Mouse (Mus musculus): ENCODE results near the gene Sf1. TPM values are rescaled to one million over a fixed set of nuclear protein-coding genes. Genes with fewer than 3 reads are reported as not detected.
A peak's percentile ranks its signal among the peaks of the same experiment; 100 is the strongest.

The Sf1 gene
- polyA plus RNA-seq, 1 experiment from 2014 or later, result 183 TPM

DNA sequence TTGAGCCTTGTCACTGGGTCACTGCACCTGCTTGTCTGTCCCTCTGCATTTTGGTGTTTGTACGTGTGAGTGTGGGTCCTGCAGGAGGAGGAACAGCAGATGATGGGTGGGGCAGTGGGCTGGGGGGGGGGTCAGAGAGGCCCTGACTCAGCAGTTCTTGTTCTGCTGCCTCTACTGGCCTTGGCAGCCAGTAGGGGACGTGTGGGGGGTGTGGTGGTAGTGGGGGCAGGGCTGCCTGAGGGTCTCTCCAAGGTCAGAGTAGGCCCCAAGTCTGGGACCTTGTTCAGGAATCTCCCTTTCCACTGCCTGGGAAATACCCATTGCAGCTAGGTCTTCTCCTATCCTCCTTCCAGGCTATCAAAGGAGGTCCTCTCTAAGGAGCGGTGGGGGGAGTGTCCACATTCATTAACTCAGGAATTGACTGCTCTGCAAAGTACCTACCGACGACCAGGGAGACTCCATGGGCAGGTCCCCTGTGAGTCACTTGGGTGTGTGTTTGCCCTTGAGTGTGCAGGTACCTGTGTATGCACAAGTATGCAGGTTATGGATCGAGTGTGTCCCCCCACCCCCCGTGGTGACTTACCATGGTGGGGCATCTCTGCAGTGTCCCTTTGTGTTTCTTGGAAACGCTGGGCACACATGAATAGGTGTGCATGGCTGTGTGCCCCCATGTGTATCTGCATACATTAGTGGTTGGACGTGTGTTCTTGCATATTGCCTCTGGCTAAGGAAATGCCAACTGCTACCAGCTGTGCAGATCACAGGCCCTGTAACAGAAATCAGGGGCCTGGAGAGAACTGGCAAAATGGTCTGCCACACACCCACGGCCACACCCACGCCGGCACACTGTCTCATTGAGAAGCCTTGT is 53.6 kb downstream of the Sf1 start:
- ATAC-seq (ENCODE audit: low FRiP score, low TSS enrichment), result no peak
- Histone ChIP-seq H3K36me3 (ENCODE audit: control insufficient read depth, insufficient read depth, low read length) (no peaks in the 10 kb centered on the region), H3K4me1 (ENCODE audit: control insufficient read depth, insufficient read depth, low read length) (0 out of 2 replicates have a peak, but pooled peaks cover 17% of the 10 kb centered on the region), H3K4me2 (replicated peaks; ENCODE audit: low read depth, low read length) (no peak overlapping the region), H3K27ac (ENCODE audit: low read depth, low read length) (no peak overlapping the region), H3K27me3 (ENCODE audit: control insufficient read depth, insufficient read depth, low read length) (peaks cover 38% of the 10 kb centered on the region), H3K4me3 (ENCODE audit: low read length) (no peak overlapping the region), H3K9ac (ENCODE audit: low read depth, low read length) (no peak overlapping the region), H3K9me3 (ENCODE audit: control insufficient read depth, low read length) (no peaks in the 10 kb centered on the region)
- WGBS, result 60% methylated on average over 12 of the region's 12 CpGs

DNA sequence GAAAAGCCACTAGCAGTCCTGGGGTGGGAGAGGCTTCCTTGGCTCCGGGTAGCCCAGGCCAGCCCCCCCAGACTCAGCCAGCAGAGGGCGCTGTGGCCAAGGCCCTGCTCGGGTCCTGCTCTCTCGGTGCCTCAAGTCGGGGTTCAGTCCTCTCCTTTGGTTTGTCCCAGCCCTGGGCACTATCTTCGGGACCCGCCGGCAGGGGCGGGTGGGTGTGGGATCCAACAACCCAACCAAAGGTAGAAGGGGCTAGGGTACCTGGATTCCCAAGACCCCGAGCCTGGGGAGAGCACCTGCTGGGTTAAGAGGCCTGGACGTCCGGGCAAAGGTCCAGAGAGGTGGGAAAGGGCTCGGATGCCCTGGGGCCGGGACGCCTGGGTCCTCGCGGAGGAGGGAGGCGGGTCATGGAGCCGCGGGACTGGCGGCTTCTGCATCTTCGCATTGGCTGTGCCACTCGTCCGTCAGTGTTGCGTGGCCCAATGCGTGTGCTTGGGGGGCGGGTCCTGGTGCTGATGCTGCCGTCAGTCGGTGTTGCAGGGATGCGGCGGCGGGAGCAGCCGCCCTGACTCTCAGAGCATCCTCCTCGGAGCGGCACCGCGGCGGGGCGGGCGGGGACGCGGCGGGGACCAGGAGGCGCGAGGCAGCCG is 54.9 kb downstream of the Sf1 start, which contains the start of gene Nrxn2:
Gene Nrxn2 (plus strand): TSS at position 499 of the 647 bp plus-strand sequence.
- Histone ChIP-seq H3K27ac (ENCODE audit: low read depth, low read length) (no peak within 1 kb of the TSS), H3K4me2 (replicated peaks; ENCODE audit: low read depth, low read length) (peak within 1 kb of the TSS; percentile 97), H3K9ac (ENCODE audit: low read depth, low read length) (peak within 1 kb of the TSS; percentile 52), H3K9me3 (ENCODE audit: control insufficient read depth, low read length) (no peaks in the 10 kb centered on the region), H3K4me3 (ENCODE audit: low read length) (peak within 1 kb of the TSS; percentile 48), H3K27me3 (ENCODE audit: control insufficient read depth, insufficient read depth, low read length) (peaks cover 43% of the 10 kb centered on the region), H3K36me3 (ENCODE audit: control insufficient read depth, insufficient read depth, low read length) (no peaks in the 10 kb centered on the region), H3K4me1 (ENCODE audit: control insufficient read depth, insufficient read depth, low read length) (0 out of 2 replicates have a peak, but pooled peaks cover 17% of the 10 kb centered on the region)
- peak; percentile 89 for ATAC-seq (ENCODE audit: low FRiP score, low TSS enrichment)
- WGBS, result 1% methylated on average over 41 of the region's 46 CpGs

DNA sequence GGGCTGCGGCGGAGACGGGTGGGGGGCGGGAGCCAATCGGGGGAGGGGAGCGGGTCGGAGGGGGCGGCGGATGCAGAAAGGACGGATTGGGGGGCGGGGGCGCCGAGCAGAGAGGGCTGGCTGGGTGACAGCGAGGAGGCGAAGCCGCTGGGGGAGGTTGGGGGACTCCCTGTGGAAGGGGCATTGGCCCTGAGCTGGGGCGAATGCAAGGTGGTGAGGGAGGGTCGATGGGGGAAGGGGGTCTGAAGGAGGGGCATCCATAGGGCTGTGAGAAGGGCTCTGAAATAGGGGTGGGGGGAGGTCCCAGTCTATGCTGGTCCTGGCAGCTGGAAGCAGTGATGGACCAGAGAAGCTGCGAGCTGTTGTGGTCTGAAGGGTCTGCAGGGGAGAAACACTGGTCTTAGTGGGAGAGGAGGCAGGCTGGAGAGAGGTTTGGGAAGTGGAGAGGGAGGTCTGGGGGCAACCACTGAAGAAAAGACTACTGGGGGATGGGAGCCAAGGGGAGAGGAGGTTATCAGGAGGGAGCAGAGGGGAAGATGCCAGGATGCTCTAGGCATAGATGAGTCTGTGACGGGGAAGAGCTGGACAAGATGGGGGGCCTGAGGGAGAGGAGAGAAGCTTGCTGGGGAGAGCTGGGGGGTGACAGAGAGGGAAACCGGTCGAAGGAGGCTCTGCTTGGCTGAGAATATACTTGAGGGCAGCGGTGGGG is 55.6 kb downstream of the Sf1 start:
- peak overlapping the region; percentile 48; the same call in 1 of the 2 replicates for H3K4me3 ChIP-seq (ENCODE audit: low read length)
- peak overlapping the region; percentile 97 for H3K4me2 ChIP-seq (replicated peaks; ENCODE audit: low read depth, low read length)
- no peak overlapping the region for H3K9ac ChIP-seq (ENCODE audit: low read depth, low read length)
- ATAC-seq (ENCODE audit: low FRiP score, low TSS enrichment), result no peak
- H3K27me3 ChIP-seq (ENCODE audit: control insufficient read depth, insufficient read depth, low read length), result peaks cover 43% of the 10 kb centered on the region
- H3K27ac ChIP-seq (ENCODE audit: low read depth, low read length), result no peak overlapping the region
- WGBS, result 11% methylated on average over 20 of the region's 23 CpGs
- no peaks in the 10 kb centered on the region for H3K36me3 ChIP-seq (ENCODE audit: control insufficient read depth, insufficient read depth, low read length)
- 0 out of 2 replicates have a peak, but pooled peaks cover 17% of the 10 kb centered on the region for H3K4me1 ChIP-seq (ENCODE audit: control insufficient read depth, insufficient read depth, low read length)
- no peaks in the 10 kb centered on the region for H3K9me3 ChIP-seq (ENCODE audit: control insufficient read depth, low read length)

DNA sequence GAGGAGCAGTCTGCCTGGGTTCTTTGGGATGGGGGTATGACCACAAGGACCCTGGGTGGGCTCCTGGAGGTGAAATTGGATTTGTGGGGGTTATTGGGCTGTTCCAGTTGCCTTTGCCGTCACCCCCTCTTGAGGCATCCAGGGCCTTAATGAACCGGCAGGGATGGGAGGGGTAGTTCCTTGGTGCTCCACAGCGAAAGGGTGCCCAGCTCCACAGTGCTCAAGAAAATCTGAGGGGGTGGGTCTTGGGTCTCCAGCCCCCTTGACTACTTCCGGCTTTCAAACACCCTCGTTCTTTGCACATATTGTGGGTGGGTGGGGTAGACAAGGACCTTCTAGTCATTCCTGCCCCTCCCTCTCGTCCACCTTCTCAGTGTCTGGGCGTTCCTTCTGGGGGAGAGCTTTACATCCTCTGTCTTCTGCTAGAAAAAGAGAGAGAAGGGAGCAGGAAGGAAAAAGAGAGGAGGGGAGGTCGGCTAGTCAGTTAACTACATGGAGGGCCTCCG is 56.4 kb downstream of the Sf1 start:
- H3K27ac ChIP-seq (ENCODE audit: low read depth, low read length), result no peak overlapping the region
- H3K9ac ChIP-seq (ENCODE audit: low read depth, low read length), result no peak overlapping the region
- peaks cover 44% of the 10 kb centered on the region for H3K27me3 ChIP-seq (ENCODE audit: control insufficient read depth, insufficient read depth, low read length)
- H3K4me2 ChIP-seq (replicated peaks; ENCODE audit: low read depth, low read length), result no peak overlapping the region
- 51% methylated on average over 9 of the region's 9 CpGs for WGBS
- no peaks in the 10 kb centered on the region for H3K9me3 ChIP-seq (ENCODE audit: control insufficient read depth, low read length)
- ATAC-seq (ENCODE audit: low FRiP score, low TSS enrichment), result no peak
- 0 out of 2 replicates have a peak, but pooled peaks cover 17% of the 10 kb centered on the region for H3K4me1 ChIP-seq (ENCODE audit: control insufficient read depth, insufficient read depth, low read length)
- no peaks in the 10 kb centered on the region for H3K36me3 ChIP-seq (ENCODE audit: control insufficient read depth, insufficient read depth, low read length)
- no peak overlapping the region for H3K4me3 ChIP-seq (ENCODE audit: low read length)

DNA sequence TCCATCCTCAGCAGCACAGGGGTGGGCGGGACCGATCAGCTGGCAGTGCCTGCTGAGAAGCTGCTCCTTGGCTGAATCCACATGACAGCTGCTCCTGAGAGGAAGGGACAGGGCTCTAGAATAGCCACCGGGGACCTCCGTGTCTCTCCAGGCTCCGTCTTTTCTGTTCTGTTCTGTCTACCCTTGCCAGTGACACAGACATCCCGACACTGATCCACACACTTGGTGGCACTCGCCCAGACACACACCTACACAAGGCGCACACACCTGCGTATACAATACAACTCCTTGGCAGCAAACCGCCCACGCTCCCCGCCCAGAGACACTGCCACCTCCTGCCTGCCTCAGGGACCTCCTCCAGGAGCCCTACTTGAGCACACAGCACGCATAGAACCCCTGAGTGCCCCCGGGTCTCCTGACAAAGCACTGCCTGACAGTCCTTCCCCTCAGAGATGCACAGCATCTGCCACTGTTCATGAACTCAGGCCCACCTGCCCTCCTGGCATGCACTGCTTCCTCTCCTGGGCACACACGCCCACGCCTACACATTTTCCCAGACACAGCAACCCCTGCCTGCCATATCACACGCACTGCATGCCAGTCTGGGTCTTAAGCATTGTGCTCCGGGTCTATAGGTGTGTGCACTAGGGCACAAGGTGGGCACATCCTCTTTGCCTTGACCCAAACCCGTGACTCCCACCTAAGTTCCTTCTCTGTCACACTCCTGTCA is 57.2 kb downstream of the Sf1 start:
- H3K9ac ChIP-seq (ENCODE audit: low read depth, low read length), result no peak overlapping the region
- H3K27ac ChIP-seq (ENCODE audit: low read depth, low read length), result no peak overlapping the region
- no peak overlapping the region for H3K4me3 ChIP-seq (ENCODE audit: low read length)
- peaks cover 52% of the 10 kb centered on the region for H3K27me3 ChIP-seq (ENCODE audit: control insufficient read depth, insufficient read depth, low read length)
- H3K4me1 ChIP-seq (ENCODE audit: control insufficient read depth, insufficient read depth, low read length), result 0 out of 2 replicates have a peak, but pooled peaks cover 16% of the 10 kb centered on the region
- no peak overlapping the region for H3K4me2 ChIP-seq (replicated peaks; ENCODE audit: low read depth, low read length)
- 54% methylated on average over 19 of the region's 19 CpGs for WGBS
- no peaks in the 10 kb centered on the region for H3K9me3 ChIP-seq (ENCODE audit: control insufficient read depth, low read length)
- no peaks in the 10 kb centered on the region for H3K36me3 ChIP-seq (ENCODE audit: control insufficient read depth, insufficient read depth, low read length)
- ATAC-seq (ENCODE audit: low FRiP score, low TSS enrichment), result no peak

DNA sequence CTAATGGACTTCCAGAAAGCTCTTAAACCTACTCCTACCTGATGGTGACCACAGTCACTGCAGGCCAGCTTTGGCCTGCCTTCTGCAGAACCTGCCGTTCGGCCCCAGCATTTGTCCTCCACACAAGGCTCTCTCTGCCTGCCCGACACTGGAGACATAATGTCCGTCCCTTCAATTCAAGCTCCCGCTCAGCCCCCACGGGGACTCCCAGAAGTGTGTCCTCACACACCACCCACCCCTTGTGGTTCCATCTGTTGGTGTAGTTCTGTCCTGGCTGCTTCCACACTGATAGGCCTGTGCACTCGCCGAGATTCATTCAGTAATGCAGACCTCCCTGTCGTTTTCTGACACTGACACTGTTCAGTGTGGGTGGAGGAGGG is 57.7 kb downstream of the Sf1 start:
- Histone ChIP-seq H3K27me3 (ENCODE audit: control insufficient read depth, insufficient read depth, low read length) (peaks cover 58% of the 10 kb centered on the region), H3K9ac (ENCODE audit: low read depth, low read length) (no peak overlapping the region), H3K4me1 (ENCODE audit: control insufficient read depth, insufficient read depth, low read length) (0 out of 2 replicates have a peak, but pooled peaks cover 11% of the 10 kb centered on the region), H3K4me2 (replicated peaks; ENCODE audit: low read depth, low read length) (no peak overlapping the region), H3K4me3 (ENCODE audit: low read length) (no peak overlapping the region), H3K9me3 (ENCODE audit: control insufficient read depth, low read length) (no peaks in the 10 kb centered on the region), H3K36me3 (ENCODE audit: control insufficient read depth, insufficient read depth, low read length) (no peaks in the 10 kb centered on the region), H3K27ac (ENCODE audit: low read depth, low read length) (no peak overlapping the region)
- WGBS, result 74% methylated on average over 9 of the region's 9 CpGs
- no peak for ATAC-seq (ENCODE audit: low FRiP score, low TSS enrichment)

DNA sequence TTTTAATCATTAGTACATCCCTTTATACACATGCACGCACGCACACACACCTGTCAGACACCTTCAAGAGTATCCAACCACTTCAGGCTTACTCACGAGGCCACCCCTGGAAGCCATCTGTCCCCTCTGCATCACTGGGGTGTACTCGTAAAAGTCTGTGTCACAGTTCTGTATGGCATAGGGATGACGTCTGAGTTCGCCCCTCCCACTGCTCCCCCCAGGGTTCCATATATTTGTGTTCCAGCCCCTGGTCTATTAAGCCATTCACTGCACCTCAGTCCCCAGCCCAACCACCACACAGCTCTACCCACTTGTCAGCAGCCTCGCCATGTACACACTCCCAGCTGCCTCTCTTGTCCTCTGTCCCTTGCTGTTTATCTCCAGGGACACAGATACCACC is 58.5 kb downstream of the Sf1 start:
- peaks cover 66% of the 10 kb centered on the region for H3K27me3 ChIP-seq (ENCODE audit: control insufficient read depth, insufficient read depth, low read length)
- H3K36me3 ChIP-seq (ENCODE audit: control insufficient read depth, insufficient read depth, low read length), result no peaks in the 10 kb centered on the region
- no peaks in the 10 kb centered on the region for H3K9me3 ChIP-seq (ENCODE audit: control insufficient read depth, low read length)
- 0 out of 2 replicates have a peak, but pooled peaks cover 11% of the 10 kb centered on the region for H3K4me1 ChIP-seq (ENCODE audit: control insufficient read depth, insufficient read depth, low read length)
- ATAC-seq (ENCODE audit: low FRiP score, low TSS enrichment), result no peak
- H3K4me2 ChIP-seq (replicated peaks; ENCODE audit: low read depth, low read length), result no peak overlapping the region
- H3K9ac ChIP-seq (ENCODE audit: low read depth, low read length), result no peak overlapping the region
- no peak overlapping the region for H3K27ac ChIP-seq (ENCODE audit: low read depth, low read length)
- 75% methylated on average over 7 of the region's 7 CpGs for WGBS
- H3K4me3 ChIP-seq (ENCODE audit: low read length), result no peak overlapping the region

DNA sequence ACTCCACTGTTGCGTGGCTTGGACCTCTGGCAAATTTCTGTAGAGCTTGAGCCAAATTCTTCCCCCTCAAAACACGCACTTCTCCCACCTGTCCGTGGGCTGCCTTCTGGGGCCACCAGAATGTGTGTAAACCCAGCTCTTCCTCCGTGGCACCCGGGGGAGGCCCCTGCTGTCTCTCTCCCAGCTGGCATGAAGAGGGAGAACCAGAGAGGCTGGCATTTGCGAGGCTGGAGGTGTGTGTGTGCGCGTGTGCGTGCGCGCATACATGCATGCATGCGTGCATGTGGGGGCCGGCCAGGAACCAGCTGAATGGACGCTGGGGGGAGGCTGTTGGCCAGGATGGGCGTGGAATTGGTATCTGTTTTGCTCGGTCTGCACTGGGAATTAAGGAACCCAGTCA is 59.8 kb downstream of the Sf1 start:
- no peak overlapping the region for H3K9ac ChIP-seq (ENCODE audit: low read depth, low read length)
- no peaks in the 10 kb centered on the region for H3K36me3 ChIP-seq (ENCODE audit: control insufficient read depth, insufficient read depth, low read length)
- peaks cover 76% of the 10 kb centered on the region for H3K27me3 ChIP-seq (ENCODE audit: control insufficient read depth, insufficient read depth, low read length)
- no peaks in the 10 kb centered on the region for H3K9me3 ChIP-seq (ENCODE audit: control insufficient read depth, low read length)
- WGBS, result 87% methylated on average over 16 of the region's 16 CpGs
- H3K4me1 ChIP-seq (ENCODE audit: control insufficient read depth, insufficient read depth, low read length), result peaks cover 14% of the 10 kb centered on the region
- no peak overlapping the region for H3K27ac ChIP-seq (ENCODE audit: low read depth, low read length)
- H3K4me2 ChIP-seq (replicated peaks; ENCODE audit: low read depth, low read length), result no peak overlapping the region
- no peak overlapping the region for H3K4me3 ChIP-seq (ENCODE audit: low read length)
- ATAC-seq (ENCODE audit: low FRiP score, low TSS enrichment), result no peak
